Mouse (Mus musculus) liver (tissue): ENCODE results near the gene Scaf11.
A peak's percentile ranks its signal among the peaks of the same experiment; 100 is the strongest.
"Not testable (repeated sequence)": the region's sequence is repeated elsewhere in the genome, so short reads cannot be mapped to it uniquely, and the experiment has no call there.

Experiments
- DNase-seq: peaks from one replicate; pipeline ENCODE4 v3.0.0-alpha.2; 2020; ENCODE audit warnings: mixed read lengths

Gene Scaf11

DNA sequence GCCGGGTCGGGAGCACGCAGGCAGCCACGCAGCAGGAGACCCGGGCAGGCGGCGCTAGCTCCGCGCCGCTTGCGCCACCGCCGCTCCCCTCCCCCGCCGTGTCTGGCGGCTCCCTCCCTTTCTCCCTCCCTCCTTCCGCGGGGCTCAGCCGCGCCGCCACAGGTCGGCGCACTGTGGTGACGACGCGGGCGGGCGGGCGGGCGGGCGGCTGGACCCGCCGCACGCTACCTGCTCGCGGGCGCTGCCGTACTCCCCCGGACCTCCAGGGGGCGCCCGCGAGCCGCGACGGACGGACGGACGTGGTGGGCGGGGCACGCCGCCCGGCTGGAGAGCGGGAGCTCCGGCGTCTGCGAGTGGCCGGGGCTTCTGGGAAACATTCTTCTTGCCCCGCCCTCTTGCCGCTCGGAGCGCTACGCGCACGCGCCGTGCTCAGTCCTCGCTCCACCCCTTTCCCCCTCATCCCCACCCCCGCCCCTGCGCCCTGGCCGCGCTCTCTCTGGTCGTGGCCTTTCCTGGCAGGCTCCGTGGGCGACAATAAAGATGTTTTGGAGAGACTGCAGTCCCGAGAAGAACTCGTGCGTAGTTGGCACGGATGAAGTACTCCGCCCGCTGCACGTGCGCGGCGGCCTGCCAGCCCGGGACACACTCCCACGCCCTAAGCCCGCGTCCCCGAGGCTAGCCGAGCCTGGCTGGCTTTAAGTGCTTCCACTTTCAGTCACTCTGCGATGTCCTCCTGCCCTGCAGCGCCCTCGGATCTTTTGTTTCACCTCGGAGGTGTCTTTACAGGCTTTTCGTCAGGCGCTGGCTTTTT lies at the start of gene Scaf11:
Scaf11 (minus strand) TSS at position 114 of the 811 bp plus-strand sequence.
- DNase-seq, result peak; percentile 97

DNA sequence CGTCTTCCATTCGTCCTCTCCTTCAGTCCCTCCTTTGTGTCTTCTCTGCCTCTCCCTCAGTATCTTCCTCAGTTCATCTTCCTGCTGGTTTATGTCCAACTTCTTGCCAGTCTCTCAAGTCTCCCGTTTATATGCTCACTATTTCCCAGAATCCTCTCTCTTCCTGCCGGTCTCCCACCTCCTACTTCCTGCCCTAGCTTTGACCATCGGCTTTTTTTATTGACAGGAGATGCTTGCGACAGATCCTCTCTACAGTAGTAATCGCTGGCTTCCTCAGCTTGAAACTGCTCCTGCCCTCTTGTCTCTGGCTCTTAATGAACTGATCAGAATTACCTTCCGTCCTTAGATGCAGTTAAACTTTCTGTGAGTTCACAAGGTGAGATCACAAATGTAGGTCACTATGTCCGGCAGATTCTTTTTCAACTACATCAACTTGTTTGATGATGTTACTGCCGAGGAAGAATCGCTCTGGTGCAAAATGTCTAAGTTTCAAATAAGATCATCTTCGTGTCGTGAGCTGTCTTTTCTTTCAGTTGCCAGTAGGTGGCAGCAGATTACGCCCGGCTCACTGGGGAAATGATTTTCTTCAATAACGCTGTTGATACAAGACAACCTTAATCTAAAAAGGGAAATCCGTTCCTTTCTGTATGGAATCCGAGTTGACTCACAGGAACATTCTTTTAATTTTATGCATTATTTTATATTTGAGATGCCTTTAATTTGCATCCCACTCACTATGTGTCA lies 46.6 kb upstream of the Scaf11 start:
- peak; percentile 31 for DNase-seq

- no peak for DNase-seq
Observed at GRCm38 (mm10) chr15:96497646-96498045, 37.0 kb upstream of the Scaf11 start.

- DNase-seq, result no peak
Observed at GRCm38 (mm10) chr15:96494279-96494678, 33.6 kb upstream of the Scaf11 start.

DNA sequence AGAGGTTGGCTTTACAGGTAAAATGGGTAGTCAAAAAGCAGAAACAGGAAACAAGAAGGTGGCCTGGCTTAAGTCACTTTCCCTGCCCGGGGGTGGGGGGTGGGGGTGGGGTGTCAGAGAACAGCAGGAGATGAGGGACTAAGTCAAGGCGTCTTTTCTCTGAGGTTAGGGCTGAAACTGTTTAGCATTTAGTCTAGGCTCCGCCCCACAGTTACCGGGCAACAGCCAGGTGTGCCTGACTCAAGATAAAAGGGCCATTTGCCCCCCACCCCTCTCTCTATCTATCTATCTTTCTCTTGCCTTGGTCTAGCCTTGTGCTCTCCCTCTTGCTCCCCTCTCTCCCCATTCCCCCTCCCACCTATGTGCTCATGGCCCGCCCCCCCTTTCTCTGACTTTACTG lies 32.9 kb upstream of the Scaf11 start:
- DNase-seq, result no peak

GRCm38 (mm10) chr15:96492919-96493318 lies 32.3 kb upstream of the Scaf11 start:
- not testable (repeated sequence) for DNase-seq

- DNase-seq, result no peak
Observed at GRCm38 (mm10) chr15:96491861-96492641, 31.4 kb upstream of the Scaf11 start.

DNA sequence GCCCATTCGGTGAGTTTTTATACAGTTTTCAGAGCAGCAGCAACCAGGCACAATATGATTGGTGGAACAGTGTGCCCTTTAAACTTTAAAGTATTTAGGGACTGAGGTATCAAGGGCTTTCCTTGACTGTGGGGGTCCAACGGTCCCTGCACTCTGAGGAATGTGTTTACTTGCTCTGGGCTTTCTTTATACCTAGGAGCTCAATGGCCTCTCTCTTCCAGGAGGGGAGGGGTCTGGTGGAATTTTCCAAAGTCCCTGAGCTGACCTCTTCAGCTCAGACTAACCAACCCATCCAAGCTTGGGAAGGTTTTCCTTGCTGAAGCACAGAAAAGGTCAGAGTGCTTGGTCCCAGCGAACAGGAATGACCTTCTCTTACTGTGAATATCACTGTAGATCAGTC lies 30.8 kb upstream of the Scaf11 start:
- DNase-seq, result no peak

- no peak for DNase-seq
Observed at GRCm38 (mm10) chr15:96490123-96490522, 29.5 kb upstream of the Scaf11 start.

DNA sequence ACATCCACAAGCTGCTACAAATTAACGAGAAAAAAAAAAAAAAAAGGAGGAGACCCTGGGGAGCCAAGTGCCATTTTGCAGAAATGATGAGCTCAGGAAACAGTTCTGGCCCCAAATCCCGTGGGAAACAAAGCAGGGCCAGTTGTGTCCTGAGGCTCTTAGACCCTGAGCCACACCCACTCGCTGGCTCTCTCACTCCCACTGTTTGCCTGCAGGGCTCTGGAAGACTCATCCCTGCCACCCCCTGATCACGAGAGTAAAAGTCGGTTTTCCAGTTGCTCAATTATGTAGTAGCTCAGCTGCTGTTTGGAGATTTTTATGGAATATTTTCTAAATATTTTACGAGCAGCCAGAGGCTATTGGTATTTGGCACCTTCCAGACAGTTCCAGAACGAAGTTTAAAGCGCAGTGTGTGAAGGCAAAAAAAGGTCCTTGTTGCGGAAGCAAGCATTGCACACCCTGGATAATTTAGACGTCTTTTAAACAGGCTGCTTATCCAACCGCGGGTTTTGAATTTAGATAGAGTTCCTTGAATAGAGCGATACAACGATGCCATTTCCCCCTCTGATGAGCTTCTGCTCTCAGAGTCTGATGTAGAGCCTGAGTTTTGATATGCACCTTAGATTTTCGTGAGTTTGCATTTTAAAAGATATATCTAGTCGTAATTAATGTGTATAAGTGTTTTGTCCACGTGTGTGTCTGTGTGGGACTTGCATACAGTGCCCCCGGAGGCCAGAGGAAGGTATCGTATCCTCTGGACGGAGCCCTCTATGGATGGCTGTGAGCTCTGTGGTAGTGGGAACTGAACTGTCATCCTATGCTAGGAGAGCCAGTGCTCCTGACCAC lies 28.5 kb upstream of the Scaf11 start:
- peak; percentile 46 for DNase-seq

DNA sequence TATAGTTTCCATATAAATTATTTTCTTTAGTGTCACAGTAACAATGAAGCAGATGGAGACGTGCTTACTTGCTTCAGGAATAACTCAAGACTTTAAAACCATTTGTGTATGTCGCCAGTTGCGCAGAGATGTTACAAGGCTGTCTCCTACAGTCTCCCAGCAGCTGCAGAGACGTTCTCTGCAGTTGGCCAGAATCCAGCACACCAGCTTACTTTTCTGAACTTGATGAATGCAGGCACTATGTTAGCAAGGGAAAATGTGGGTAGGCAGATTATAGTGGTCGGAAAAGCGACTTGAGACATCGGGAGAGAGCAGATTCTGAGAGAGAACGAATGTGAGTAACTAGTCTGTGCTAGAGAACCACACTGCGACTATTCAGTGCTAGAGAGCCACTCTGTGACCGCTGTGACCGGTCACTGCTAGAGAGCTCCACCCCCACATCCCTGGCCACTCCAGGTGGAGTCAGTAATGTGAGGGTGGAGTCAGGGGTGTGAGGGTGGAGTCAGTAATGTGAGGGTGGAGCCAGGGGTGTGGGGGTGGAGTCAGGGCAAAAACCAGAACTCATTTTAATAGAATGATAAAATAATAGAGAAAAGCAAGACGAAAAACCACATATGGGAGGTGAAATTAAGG lies 26.5 kb upstream of the Scaf11 start:
- DNase-seq, result peak; percentile 21

DNA sequence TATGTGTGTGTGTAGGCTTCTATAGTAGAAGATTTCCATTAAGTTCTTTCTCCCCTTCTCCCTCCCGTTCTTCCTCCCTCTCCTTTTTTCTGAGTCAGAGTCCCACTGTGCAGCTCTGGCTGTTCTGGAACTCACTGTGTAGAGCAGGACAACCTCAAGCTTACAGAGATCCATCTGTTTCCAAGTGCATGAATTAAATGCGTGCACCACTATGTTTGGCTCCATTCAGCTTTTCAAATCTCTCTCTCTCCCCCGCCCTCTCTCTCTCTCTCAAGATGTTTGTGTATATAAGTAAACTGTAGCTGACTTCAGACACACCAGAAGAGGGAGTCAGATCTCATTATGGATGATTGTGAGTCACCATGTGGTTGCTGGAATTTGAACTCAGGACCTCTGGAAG lies 20.2 kb upstream of the Scaf11 start:
- DNase-seq, result no peak

DNA sequence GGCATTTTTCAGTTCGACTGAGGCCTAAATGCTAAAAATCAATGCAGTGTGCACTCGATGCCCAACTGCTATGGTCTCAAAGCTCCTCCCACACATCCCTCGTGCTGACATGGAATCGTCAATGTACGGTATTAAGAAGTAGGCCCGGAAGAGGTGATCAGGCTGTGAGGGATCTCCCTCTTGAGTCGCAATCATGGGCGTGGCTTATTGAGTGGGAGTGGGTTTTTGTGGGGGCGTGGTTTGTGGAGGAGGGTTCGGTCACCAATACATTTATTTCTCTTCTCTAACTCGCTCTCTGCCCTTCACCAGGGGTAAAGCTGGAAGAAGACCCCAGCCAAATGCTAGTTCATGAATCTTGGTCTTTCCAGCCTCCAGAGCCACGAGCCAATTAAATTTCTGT lies 17.4 kb upstream of the Scaf11 start:
- DNase-seq, result no peak

GRCm38 (mm10) chr15:96476359-96476758 lies 15.7 kb upstream of the Scaf11 start:
- DNase-seq, result peak; percentile 86

DNA sequence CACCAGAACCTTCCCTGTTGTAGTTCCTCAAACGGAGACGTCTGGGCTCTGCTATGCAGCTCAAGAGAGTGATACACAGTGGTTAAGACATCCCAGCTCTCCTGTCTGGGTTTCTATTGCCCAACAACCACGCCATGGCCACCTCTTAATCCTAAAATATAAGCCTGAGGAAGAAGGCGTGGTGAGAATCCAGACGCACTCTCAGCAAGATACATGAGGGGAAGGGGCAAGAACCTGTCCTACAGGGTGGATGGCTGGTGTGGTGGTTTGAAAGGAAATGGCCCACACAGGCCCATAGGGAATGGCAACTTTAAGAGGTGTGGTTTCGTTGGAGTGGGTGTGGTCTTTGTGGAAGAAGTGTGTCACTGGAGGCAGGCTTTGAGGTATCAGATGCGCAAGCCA lies 14.9 kb upstream of the Scaf11 start:
- no peak for DNase-seq

DNA sequence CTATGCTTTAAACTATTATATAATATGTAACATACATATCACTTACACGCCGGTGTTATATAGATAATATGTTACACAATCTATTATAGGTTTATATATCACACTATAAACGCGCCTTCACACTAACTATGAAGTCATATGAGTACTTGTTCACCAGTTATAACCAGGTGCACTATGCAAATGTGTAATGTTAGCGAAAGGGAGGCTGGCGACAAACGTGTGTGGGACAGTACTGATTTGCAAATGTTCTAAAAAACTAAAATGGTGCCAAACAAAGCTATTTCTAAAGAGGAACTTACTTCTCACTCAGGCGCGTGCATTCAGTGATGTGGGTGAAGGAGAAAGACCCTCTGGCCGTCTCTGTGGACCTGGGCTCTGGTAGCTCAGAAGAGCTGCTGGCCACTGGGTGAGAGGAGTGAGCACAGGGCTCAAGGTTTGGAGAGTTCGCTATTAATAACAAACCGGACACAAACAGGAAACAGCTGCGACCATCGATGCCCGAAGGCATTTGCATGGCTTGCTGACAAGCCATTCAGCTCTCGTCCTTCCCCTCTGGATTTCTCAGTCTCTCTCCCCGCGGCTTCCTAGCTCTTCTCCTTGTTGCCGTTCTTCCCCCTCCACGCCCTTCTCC lies 13.8 kb upstream of the Scaf11 start:
- no peak for DNase-seq

DNA sequence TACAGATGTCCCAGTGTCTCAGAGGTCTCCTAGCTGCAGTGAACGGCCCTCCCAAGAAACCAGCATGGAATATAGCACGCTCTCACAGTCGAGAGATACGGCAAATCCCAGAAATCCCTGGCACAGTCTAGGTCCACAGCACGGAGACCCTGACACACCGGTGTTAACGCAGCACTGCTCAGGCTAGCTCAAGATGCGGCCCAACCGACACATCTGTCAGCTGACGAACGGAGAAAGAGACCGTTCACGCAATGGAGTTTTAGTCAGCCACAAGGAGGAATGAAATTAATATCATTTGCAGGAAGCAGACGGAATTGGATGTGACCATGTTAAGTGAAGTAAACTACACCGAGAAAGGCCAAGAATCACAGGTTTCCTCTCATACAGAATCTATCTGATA lies 13.3 kb upstream of the Scaf11 start:
- no peak for DNase-seq

- DNase-seq, result no peak
Observed at GRCm38 (mm10) chr15:96468316-96468715, 7.7 kb upstream of the Scaf11 start.

DNA sequence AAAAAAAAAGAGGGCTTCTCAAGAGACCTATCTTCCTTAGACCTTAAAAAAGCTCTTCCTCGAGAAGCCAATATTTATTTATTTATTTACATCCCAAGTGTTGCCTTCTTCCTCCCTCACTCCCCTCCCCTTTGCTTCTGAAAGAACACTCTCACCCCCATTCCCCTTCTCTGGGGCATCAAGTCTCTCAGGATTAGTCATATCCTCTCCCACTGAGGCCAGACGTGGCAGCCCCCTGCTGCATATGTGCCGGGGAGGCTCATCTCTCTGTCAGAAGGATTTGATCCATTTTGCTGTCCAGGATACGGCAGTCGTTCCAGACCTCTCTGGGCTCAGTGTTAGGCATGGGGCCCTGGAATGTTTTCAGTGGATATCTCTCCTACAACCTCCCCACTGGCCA lies 7.2 kb upstream of the Scaf11 start:
- no peak for DNase-seq

DNA sequence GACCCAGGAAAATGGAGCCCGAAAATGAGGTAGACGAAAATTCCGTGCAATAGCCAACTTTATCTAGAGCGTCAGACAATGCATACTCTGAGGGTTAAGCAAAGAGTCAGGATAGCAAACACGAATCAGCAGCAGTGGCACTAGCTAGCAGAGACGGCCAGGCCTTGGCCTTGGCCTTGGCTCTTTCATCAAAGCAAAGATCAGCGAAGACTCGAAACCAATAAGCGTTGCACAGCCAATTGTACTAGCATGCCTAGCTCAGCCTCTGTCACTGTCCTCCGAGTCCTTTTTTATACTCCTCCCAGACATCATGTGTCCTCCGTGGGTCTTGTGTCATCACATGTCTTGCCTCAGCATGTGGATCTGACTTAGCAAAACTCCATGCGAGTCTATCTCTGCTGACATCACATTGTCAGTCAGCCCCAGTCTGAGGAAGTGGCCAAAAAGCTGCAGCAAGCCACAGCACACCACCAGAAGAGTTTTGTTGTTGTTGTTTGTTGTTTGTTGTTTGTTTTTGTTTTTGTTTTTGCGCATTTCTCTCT lies 5.8 kb upstream of the Scaf11 start:
- no peak for DNase-seq

GRCm38 (mm10) chr15:96465076-96465475 lies 4.4 kb upstream of the Scaf11 start:
- DNase-seq, result no peak
